Mouse (Mus musculus) liver, embryonic 14.5 days (tissue): Measurements from ENCODE around the gene Hivep3.

Experiments
- CTCF ChIP-seq: IDR thresholded peaks from 2 replicates; pipeline ENCODE4 v1.5.1; 2016; ENCODE audit warnings: antibody characterized with exemption, low read depth, control low read depth
- EP300 ChIP-seq: IDR thresholded peaks from 2 replicates; pipeline ENCODE4 v1.6.1; 2016; ENCODE audit warnings: antibody characterized with exemption, low read depth

GRCm38 (mm10) chr4:119814185-119815132 lies 80.9 kb downstream of the Hivep3 start:
- TF ChIP-seq EP300: no peak
- TF ChIP-seq CTCF: no peak
